ENCODE assay signal across 19 mouse cellular contexts in genomic region chr1:141897924-141898455, GRCm38 (mm10).
DNase-seq lines count a peak whose midpoint lies in the region; ATAC-seq lines count a peak whose summit lies in the region.
"Had no signal": no experiment of that assay in that cellular context is flagged by ENCODE, and none has a peak within 500 bp of the region (broad histone marks: within the 10 kb centered on the region; RNA-seq: fewer than 3 reads in every experiment).

No protein-coding gene starts in this region.

- DNase-seq in CD4-positive helper T cell, adult 2 months (ENCODE audit: low read depth, low spot score), result peak; percentile 43
- peak; percentile 24 for DNase-seq in induced T-regulatory cell, adult 2 months (ENCODE audit: low read depth)
- no peak for DNase-seq in kidney, postnatal 10 days
- no peak for DNase-seq in frontal cortex, postnatal 10 days (ENCODE audit: low spot score in 2 of 2)
- DNase-seq in cerebellum, adult 11-12 months, result no peak
- DNase-seq: adrenal gland, adult 2 months; adrenal gland, postnatal 14 days; cerebellum, adult 11 months; cerebellum, adult 8-10 months; cerebellum, postnatal 10 days; cerebellum, postnatal 36 days; embryo, embryonic 11 days; gastrocnemius, adult 2 months; gastrocnemius, postnatal 14 days; heart, adult 11 months had no signal

- ATAC-seq in CD4-positive, CD25-positive, alpha-beta regulatory T cell, adult 4 months, result peak; percentile 63
- ATAC-seq: forebrain, embryonic 15.5 days; intestine, embryonic 16.5 days; Patski had no signal

Comparison
In these comparisons a context has a peak if more than half of its experiments do, and no peak if none do; other contexts are left out.
1. DNase-seq: peak in CD4-positive helper T cell, adult 2 months (single experiment) and induced T-regulatory cell, adult 2 months (single experiment); none in kidney, postnatal 10 days (single experiment), frontal cortex, postnatal 10 days (0 of 2) and cerebellum, adult 11-12 months (single experiment).